Mouse (Mus musculus) forebrain, embryonic 14.5 days (tissue): ENCODE results near the gene Cdv3. TPM values are rescaled to one million over a fixed set of nuclear protein-coding genes. Genes with fewer than 3 reads are reported as not detected.

ENCODE experiments used
- ATAC-seq: fragments of 200-750 bp; cut with Nextera tagmentation; 2 replicates; pipeline ENCODE4 v1.8.0; 2017; ENCODE audit warnings: mild to moderate bottlenecking, moderate library complexity
- DNase-seq: peaks from one replicate; pipeline ENCODE4 v3.0.0-alpha.2; 2015; ENCODE audit warnings: low spot score
- H3K27ac ChIP-seq: fragments of 300-500 bp; sonication (generic); 2 replicates; pipeline ENCODE4 v1.5.1; 2014; ENCODE audit warnings: low read depth, mild to moderate bottlenecking, control low read depth, low read length, moderate library complexity
- H3K27me3 ChIP-seq: fragments of 300-500 bp; sonication (generic); replicated peaks from 2 replicates; pipeline ENCODE4 v1.6.1; 2014; ENCODE audit warnings: low read length, control low read depth, mixed read lengths; ENCODE audit not compliant: control insufficient read depth, insufficient read depth
- H3K36me3 ChIP-seq: fragments of 300-500 bp; sonication (generic); 2 replicates; pipeline ENCODE4 v1.6.1; 2014; ENCODE audit warnings: low read length, control low read depth; ENCODE audit not compliant: control insufficient read depth, insufficient read depth
- H3K4me1 ChIP-seq: fragments of 300-500 bp; sonication (generic); 2 replicates; pipeline ENCODE4 v1.6.1; 2014; ENCODE audit warnings: antibody characterized with exemption, low read length, control low read depth; ENCODE audit not compliant: control insufficient read depth, insufficient read depth
- H3K4me2 ChIP-seq: fragments of 300-500 bp; sonication (generic); 2 replicates; pipeline ENCODE4 v1.6.1; 2014; ENCODE audit warnings: mild to moderate bottlenecking, control low read depth, low read length
- H3K4me3 ChIP-seq: fragments of 300-500 bp; sonication (generic); 2 replicates; pipeline ENCODE4 v1.5.1; 2014; ENCODE audit warnings: low read depth, low read length, control low read depth
- H3K9ac ChIP-seq: fragments of 300-500 bp; sonication (generic); 2 replicates; pipeline ENCODE4 v1.6.1; 2014; ENCODE audit warnings: mild to moderate bottlenecking, low read length, control low read depth, moderate library complexity
- H3K9me3 ChIP-seq: fragments of 300-500 bp; sonication (generic); replicated peaks from 2 replicates; pipeline ENCODE4 v1.6.1; 2016; ENCODE audit warnings: low read length, control low read depth, mixed read lengths; ENCODE audit not compliant: control insufficient read depth
- WGBS: fragments of 180-500 bp; shearing (Covaris S2); extraction: QIAGEN DNeasy Blood & Tissue Kit; methylation state at CpG from one replicate; pipeline ENCODE4 v1.1.7; 2014; 5-methylcytosine and 5-hydroxymethylcytosine counted together
- polyA plus RNA-seq: library from polyadenylated mRNA; unstranded; fragments of >200 nt; fragmentation: Nextera tagmentation; extraction: Ambion mirVana; gene quantifications from 2 replicates; pipeline ENCODE4 v1.2.1, GENCODE M21; 2014

The Cdv3 gene
- polyA plus RNA-seq, 1 experiment from 2014 or later = 74.2 TPM

GRCm38 (mm10) chr9:103389261-103389660 lies 23.6 kb upstream of the Cdv3 start:
- Histone ChIP-seq H3K36me3 (no peaks in the 10 kb centered on the region), H3K4me3 (no peak overlapping the region), H3K27ac (no peak overlapping the region), H3K9me3 (no peaks in the 10 kb centered on the region), H3K4me2 (no peak overlapping the region), H3K27me3 (no peaks in the 10 kb centered on the region), H3K4me1 (peaks cover 2% of the 10 kb centered on the region; the same call in 1 of the 2 replicates), H3K9ac (no peak overlapping the region)
- WGBS = 97% methylated on average over 6 of the region's 6 CpGs
- ATAC-seq (no peak), DNase-seq (no peak)

- H3K4me2 ChIP-seq = no peak overlapping the region
- no peak overlapping the region for H3K4me3 ChIP-seq
- no peaks in the 10 kb centered on the region for H3K27me3 ChIP-seq
- DNase-seq (no peak), ATAC-seq (no peak)
- no peak overlapping the region for H3K27ac ChIP-seq
- 69% methylated on average over 10 of the region's 10 CpGs for WGBS
- no peaks in the 10 kb centered on the region for H3K36me3 ChIP-seq
- H3K9me3 ChIP-seq = no peaks in the 10 kb centered on the region
- H3K9ac ChIP-seq = no peak overlapping the region
- H3K4me1 ChIP-seq = peaks cover 2% of the 10 kb centered on the region; the same call in 1 of the 2 replicates
Measured at GRCm38 (mm10) chr9:103387011-103387653, 21.5 kb upstream of the Cdv3 start.

GRCm38 (mm10) chr9:103386573-103386972 lies 20.9 kb upstream of the Cdv3 start:
- Histone ChIP-seq H3K27me3 (no peaks in the 10 kb centered on the region), H3K36me3 (no peaks in the 10 kb centered on the region), H3K9me3 (no peaks in the 10 kb centered on the region), H3K9ac (no peak overlapping the region), H3K4me2 (no peak overlapping the region), H3K4me1 (peaks cover 2% of the 10 kb centered on the region; the same call in 1 of the 2 replicates), H3K27ac (no peak overlapping the region), H3K4me3 (no peak overlapping the region)
- DNase-seq (no peak), ATAC-seq (no peak)
- 49% methylated on average over 5 of the region's 5 CpGs for WGBS

DNA sequence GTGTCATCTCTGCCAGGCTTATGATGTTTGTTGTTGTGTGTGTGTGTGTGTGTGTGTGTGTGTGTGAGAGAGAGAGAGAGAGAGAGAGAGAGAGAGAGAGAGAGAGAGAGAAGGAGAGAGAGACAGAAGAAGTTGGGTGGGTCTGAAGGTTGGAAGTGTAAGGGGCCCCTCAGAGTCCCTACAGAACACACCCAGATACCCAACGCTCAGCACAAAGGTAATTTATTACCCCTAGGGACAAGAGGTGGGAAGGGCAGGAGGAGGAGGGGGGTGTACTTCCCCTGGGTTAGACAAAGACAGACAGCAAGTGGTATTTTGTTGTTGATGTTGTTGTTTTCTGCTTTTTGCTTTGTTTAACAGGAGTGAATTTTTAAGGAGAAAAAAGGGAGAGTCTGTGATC lies 20.0 kb upstream of the Cdv3 start:
- no peaks in the 10 kb centered on the region for H3K36me3 ChIP-seq
- H3K27me3 ChIP-seq = no peaks in the 10 kb centered on the region
- no peak overlapping the region for H3K4me3 ChIP-seq
- H3K9ac ChIP-seq = no peak overlapping the region
- H3K4me2 ChIP-seq = no peak overlapping the region
- no peak overlapping the region for H3K27ac ChIP-seq
- 42% methylated on average over 1 of the region's 1 CpGs for WGBS
- DNase-seq (no peak), ATAC-seq (no peak)
- H3K4me1 ChIP-seq = peaks cover 2% of the 10 kb centered on the region; the same call in 1 of the 2 replicates
- H3K9me3 ChIP-seq = no peaks in the 10 kb centered on the region

- DNase-seq (no peak), ATAC-seq (no peak)
- 87% methylated on average over 4 of the region's 4 CpGs for WGBS
- H3K27ac ChIP-seq = no peak overlapping the region
- H3K36me3 ChIP-seq = no peaks in the 10 kb centered on the region
- H3K4me2 ChIP-seq = no peak overlapping the region
- no peaks in the 10 kb centered on the region for H3K27me3 ChIP-seq
- H3K9ac ChIP-seq = no peak overlapping the region
- peaks cover 2% of the 10 kb centered on the region; the same call in 1 of the 2 replicates for H3K4me1 ChIP-seq
- H3K9me3 ChIP-seq = no peaks in the 10 kb centered on the region
- H3K4me3 ChIP-seq = no peak overlapping the region
Measured at GRCm38 (mm10) chr9:103384141-103384796, 18.6 kb upstream of the Cdv3 start.

GRCm38 (mm10) chr9:103383576-103383975 lies 17.9 kb upstream of the Cdv3 start:
- H3K4me2 ChIP-seq = no peak overlapping the region
- H3K9ac ChIP-seq = no peak overlapping the region
- ATAC-seq (no peak), DNase-seq (no peak)
- WGBS = 95% methylated on average over 1 of the region's 1 CpGs
- no peaks in the 10 kb centered on the region for H3K9me3 ChIP-seq
- H3K4me1 ChIP-seq = peaks cover 2% of the 10 kb centered on the region; the same call in 1 of the 2 replicates
- no peaks in the 10 kb centered on the region for H3K36me3 ChIP-seq
- no peak overlapping the region for H3K4me3 ChIP-seq
- no peak overlapping the region for H3K27ac ChIP-seq
- H3K27me3 ChIP-seq = no peaks in the 10 kb centered on the region

GRCm38 (mm10) chr9:103382989-103383388 lies 17.3 kb upstream of the Cdv3 start:
- no peaks in the 10 kb centered on the region for H3K27me3 ChIP-seq
- H3K9me3 ChIP-seq = no peaks in the 10 kb centered on the region
- ATAC-seq (no peak), DNase-seq (no peak)
- no peaks in the 10 kb centered on the region for H3K36me3 ChIP-seq
- no peak overlapping the region for H3K4me3 ChIP-seq
- WGBS = 73% methylated on average over 6 of the region's 6 CpGs
- H3K9ac ChIP-seq = no peak overlapping the region
- no peak overlapping the region for H3K4me2 ChIP-seq
- no peak overlapping the region for H3K27ac ChIP-seq
- peaks cover 2% of the 10 kb centered on the region; the same call in 1 of the 2 replicates for H3K4me1 ChIP-seq

GRCm38 (mm10) chr9:103380566-103380965 lies 14.9 kb upstream of the Cdv3 start:
- H3K27me3 ChIP-seq = no peaks in the 10 kb centered on the region
- H3K27ac ChIP-seq = no peak overlapping the region
- no peak overlapping the region for H3K4me3 ChIP-seq
- H3K9me3 ChIP-seq = no peaks in the 10 kb centered on the region
- no peak overlapping the region for H3K4me2 ChIP-seq
- WGBS = 85% methylated on average over 4 of the region's 4 CpGs
- no peaks in the 10 kb centered on the region for H3K36me3 ChIP-seq
- ATAC-seq (no peak), DNase-seq (no peak)
- no peak overlapping the region for H3K9ac ChIP-seq
- no peaks in the 10 kb centered on the region for H3K4me1 ChIP-seq

DNA sequence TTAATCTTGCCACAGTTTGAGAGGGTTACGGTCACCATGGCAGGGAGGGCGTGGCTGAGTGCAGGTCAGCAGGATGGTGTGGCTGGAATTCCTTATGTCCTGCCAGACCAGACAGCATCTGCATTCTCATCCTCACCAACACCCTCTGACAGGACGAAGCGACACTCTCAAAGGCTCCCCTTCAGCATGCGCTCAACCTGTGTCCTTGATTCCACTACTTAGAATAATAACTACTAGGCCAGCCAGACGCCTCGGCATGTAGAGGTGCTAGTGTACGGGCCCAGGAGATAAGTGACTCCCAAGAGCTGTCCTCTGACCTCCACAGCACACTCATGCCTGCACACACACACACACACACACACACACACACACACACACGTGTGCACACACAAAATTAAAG lies 13.6 kb upstream of the Cdv3 start:
- ATAC-seq = no peak
- Histone ChIP-seq H3K4me1 (no peaks in the 10 kb centered on the region), H3K9me3 (no peaks in the 10 kb centered on the region), H3K4me3 (no peak overlapping the region), H3K4me2 (no peak overlapping the region), H3K36me3 (no peaks in the 10 kb centered on the region), H3K9ac (no peak overlapping the region), H3K27ac (no peak overlapping the region), H3K27me3 (no peaks in the 10 kb centered on the region)
- no peak for DNase-seq
- 84% methylated on average over 9 of the region's 9 CpGs for WGBS
